Mouse (Mus musculus) limb, embryonic 14.5 days (tissue): Measurements from ENCODE around the gene Il17rc. TPM values are rescaled to one million over a fixed set of nuclear protein-coding genes. Genes with fewer than 3 reads are reported as not detected.

Experiments used
- ATAC-seq: fragments of 200-750 bp; cut with Nextera tagmentation; 2 replicates; pipeline ENCODE4 v1.8.0; 2017; ENCODE audit warnings: low read depth, moderate number of reproducible peaks, moderate TSS enrichment; ENCODE audit not compliant: low FRiP score
- DNase-seq: peaks from one replicate; pipeline ENCODE4 v3.0.0-alpha.2; 2015; ENCODE audit warnings: low spot score
- H3K27ac ChIP-seq: fragments of 300-500 bp; sonication (generic); replicated peaks from 2 replicates; pipeline ENCODE4 v1.5.1; 2014; ENCODE audit warnings: low read depth, mild to moderate bottlenecking, low read length, moderate library complexity, mixed read lengths
- H3K27me3 ChIP-seq: fragments of 300-500 bp; sonication (generic); 2 replicates; pipeline ENCODE4 v1.6.1; 2014; ENCODE audit warnings: low read length, mixed read lengths; ENCODE audit not compliant: control insufficient read depth, insufficient read depth
- H3K36me3 ChIP-seq: fragments of 300-500 bp; sonication (generic); 2 replicates; pipeline ENCODE4 v1.6.1; 2014; ENCODE audit warnings: mild to moderate bottlenecking, low read length, moderate library complexity, mixed read lengths; ENCODE audit not compliant: control insufficient read depth, insufficient read depth
- H3K4me1 ChIP-seq: fragments of 300-500 bp; sonication (generic); 2 replicates; pipeline ENCODE4 v1.6.1; 2014; ENCODE audit warnings: antibody characterized with exemption, low read length, mixed read lengths; ENCODE audit not compliant: control insufficient read depth, insufficient read depth
- H3K4me2 ChIP-seq: fragments of 300-500 bp; sonication (generic); replicated peaks from 2 replicates; pipeline ENCODE4 v1.6.1; 2014; ENCODE audit warnings: low read depth, mild to moderate bottlenecking, low read length, moderate library complexity; ENCODE audit not compliant: severe bottlenecking
- H3K4me3 ChIP-seq: fragments of 300-500 bp; sonication (generic); replicated peaks from 2 replicates; pipeline ENCODE4 v1.5.1; 2014; ENCODE audit warnings: low read length
- H3K9ac ChIP-seq: fragments of 300-500 bp; sonication (generic); 2 replicates; pipeline ENCODE4 v1.6.1; 2014; ENCODE audit warnings: mild to moderate bottlenecking, low read depth, low read length, moderate library complexity; ENCODE audit not compliant: severe bottlenecking
- H3K9me3 ChIP-seq: fragments of 300-500 bp; sonication (generic); 2 replicates; pipeline ENCODE4 v1.6.1; 2016; ENCODE audit warnings: low read length; ENCODE audit not compliant: control insufficient read depth
- POLR2A ChIP-seq: fragments of 200-500 bp; IDR thresholded peaks from 2 replicates; pipeline ENCODE4 v1.8.0; 2012; ENCODE audit warnings: inconsistent platforms, mild to moderate bottlenecking, moderate library complexity, borderline replicate concordance; ENCODE audit not compliant: insufficient read depth, insufficient read length; ENCODE audit errors: extremely low read depth
- WGBS: fragments of 180-500 bp; shearing (Covaris S2); extraction: QIAGEN DNeasy Blood & Tissue Kit; methylation state at CpG from one replicate; pipeline ENCODE4 v1.1.7; 2014; 5-methylcytosine and 5-hydroxymethylcytosine counted together
- polyA plus RNA-seq, 2 experiments: library from polyadenylated mRNA; depleted of rRNA in 1 of 2; stranded (reverse) in 1 of 2; unstranded in 1 of 2; fragments of >200 nt; fragmentation: Nextera tagmentation in 1 of 2; extraction: Ambion mirVana in 1 of 2; gene quantifications; 2 replicates each; pipeline versions ENCODE4 v1.2.1 to v1.2.3; 2012 to 2014

The Il17rc gene
- polyA plus RNA-seq, 2 experiments: 21.5 to 28.2 TPM

GRCm38 (mm10) chr6:113435664-113436205, 35.5 kb upstream of the Il17rc start, which contains the start of gene Cidec:
Gene Cidec (minus strand): TSS chr6:113435760.
- Histone ChIP-seq H3K9ac (no peak within 1 kb of the TSS), H3K4me2 (no peak within 1 kb of the TSS), H3K27ac (no peak within 1 kb of the TSS), H3K9me3 (no peaks in the 10 kb centered on the region), H3K36me3 (no peaks in the 10 kb centered on the region), H3K27me3 (no peaks in the 10 kb centered on the region), H3K4me3 (no peak within 1 kb of the TSS), H3K4me1 (no peaks in the 10 kb centered on the region)
- ATAC-seq: no peak
- no peak for TF ChIP-seq POLR2A
- 81% methylated on average over 9 of the region's 9 CpGs for WGBS
- no peak for DNase-seq

DNA sequence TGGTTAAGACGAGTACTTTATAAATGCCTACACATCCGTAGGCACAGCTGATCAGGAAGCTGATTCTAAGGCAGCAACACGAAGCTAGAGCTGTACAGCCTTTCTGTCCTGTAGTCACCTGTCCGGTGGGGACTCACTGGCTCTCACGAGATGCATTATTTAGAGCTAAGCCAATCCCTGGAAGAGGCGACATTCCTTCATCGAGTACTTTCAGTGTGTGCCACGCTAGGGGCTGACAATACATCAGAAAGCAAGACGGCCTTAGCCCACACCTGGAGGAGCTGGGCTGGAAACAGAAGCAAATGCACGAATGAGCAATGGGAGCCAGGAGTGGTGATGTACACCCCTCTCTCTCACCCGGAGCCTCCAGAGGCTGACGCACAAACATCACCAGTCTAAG, 34.1 kb upstream of the Il17rc start:
- H3K4me2 ChIP-seq: no peak overlapping the region
- H3K9me3 ChIP-seq: no peaks in the 10 kb centered on the region
- TF ChIP-seq POLR2A: no peak
- DNase-seq (no peak), ATAC-seq (no peak)
- H3K9ac ChIP-seq: no peak overlapping the region
- H3K27ac ChIP-seq: no peak overlapping the region
- H3K36me3 ChIP-seq: no peaks in the 10 kb centered on the region
- no peak overlapping the region for H3K4me3 ChIP-seq
- 68% methylated on average over 12 of the region's 12 CpGs for WGBS
- H3K27me3 ChIP-seq: no peaks in the 10 kb centered on the region
- no peaks in the 10 kb centered on the region for H3K4me1 ChIP-seq

DNA sequence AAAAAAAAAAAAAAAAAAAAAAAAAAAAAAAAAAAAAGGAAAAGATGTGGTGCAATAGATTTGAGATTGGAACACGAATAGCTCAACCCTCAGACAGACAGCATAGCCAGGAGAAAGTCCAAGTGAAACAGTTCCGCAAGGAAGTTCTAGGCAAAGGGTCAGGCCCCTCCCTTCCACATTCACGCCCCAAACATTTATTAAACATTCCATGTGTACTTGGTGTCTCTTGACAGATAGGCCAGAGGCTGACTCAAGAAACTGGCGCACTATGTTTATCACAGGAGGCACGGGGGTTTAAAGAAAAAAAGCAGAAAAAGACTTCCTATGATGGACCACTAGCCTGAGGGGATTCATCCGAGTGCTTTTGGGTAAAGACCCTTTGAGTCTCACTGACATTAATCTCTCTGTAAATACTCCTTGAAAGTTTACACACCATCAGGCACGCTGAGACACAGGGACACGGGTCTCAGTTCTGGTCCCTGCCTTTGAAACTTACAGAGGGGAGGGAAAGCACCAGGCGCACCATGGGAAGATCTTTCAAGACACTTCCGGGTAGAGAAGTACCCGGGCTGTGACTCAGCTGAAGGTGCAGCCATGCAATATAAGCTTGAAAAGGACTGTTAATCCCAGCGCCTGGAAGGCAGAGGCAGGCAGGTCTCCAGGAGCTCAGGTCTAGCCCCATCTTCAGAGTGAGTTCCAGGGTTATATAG, 32.4 kb upstream of the Il17rc start:
- Histone ChIP-seq H3K9me3 (no peaks in the 10 kb centered on the region), H3K4me2 (no peak overlapping the region), H3K4me3 (no peak overlapping the region), H3K27me3 (no peaks in the 10 kb centered on the region), H3K36me3 (no peaks in the 10 kb centered on the region), H3K9ac (no peak overlapping the region), H3K4me1 (peaks cover 4% of the 10 kb centered on the region; the same call in 1 of the 2 replicates), H3K27ac (no peak overlapping the region)
- ATAC-seq (no peak), DNase-seq (no peak)
- TF ChIP-seq POLR2A: no peak
- 58% methylated on average over 12 of the region's 12 CpGs for WGBS

DNA sequence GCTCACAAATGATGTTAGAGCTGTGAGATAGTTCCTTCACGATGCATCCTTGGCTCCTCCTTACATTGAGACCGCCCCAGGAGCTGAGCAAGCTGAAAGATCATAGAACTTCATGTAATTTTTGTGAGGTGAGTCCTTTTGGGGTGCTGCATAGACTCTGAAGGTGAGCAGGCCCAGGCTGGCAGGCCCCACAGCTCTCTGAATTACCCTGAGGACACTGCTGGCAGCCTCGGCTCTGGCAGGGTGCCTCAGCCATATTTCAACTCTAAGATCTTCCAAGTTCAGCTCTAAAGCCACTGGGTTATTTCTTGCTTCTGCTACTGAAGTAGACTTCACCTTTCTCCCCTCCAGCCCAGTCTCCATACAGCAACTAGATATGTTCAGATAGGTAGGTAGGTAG, 30.5 kb upstream of the Il17rc start:
- no peak overlapping the region for H3K9ac ChIP-seq
- H3K27me3 ChIP-seq: no peaks in the 10 kb centered on the region
- WGBS: 80% methylated on average over 3 of the region's 3 CpGs
- no peaks in the 10 kb centered on the region for H3K36me3 ChIP-seq
- H3K9me3 ChIP-seq: no peaks in the 10 kb centered on the region
- no peak for TF ChIP-seq POLR2A
- no peak overlapping the region for H3K4me3 ChIP-seq
- DNase-seq (no peak), ATAC-seq (no peak)
- peaks cover 4% of the 10 kb centered on the region; the same call in 1 of the 2 replicates for H3K4me1 ChIP-seq
- H3K27ac ChIP-seq: no peak overlapping the region
- H3K4me2 ChIP-seq: no peak overlapping the region

DNA sequence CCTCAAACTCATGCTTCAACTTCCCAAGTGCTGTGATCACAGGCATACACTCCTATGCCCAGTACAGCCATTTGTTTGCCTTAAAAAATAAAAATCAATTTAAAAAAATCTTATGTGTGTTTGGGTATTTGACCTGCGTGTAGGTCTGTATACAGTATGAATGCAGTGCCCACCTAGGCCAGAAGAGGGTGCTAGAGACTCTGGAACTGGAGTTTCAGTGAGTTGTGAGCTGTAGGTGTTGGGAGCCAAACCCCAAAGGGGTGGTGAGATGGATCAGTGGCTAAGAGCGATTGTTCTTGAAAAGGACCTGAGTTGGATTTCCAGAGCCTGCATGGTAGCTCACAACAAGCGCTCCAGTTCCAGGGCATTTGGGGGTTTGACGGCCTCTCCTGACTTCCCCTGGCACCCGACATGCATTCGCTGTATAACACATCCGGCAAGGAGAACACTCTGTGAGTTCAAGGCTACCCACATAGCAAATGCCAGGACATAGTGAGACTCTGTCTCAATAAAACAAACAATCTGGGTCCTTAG, 30.0 kb upstream of the Il17rc start:
- no peak overlapping the region for H3K4me2 ChIP-seq
- H3K4me1 ChIP-seq: peaks cover 4% of the 10 kb centered on the region; the same call in 1 of the 2 replicates

More for the DNA sequence above, 30.0 kb upstream of the Il17rc start:
- H3K27ac ChIP-seq: no peak overlapping the region
- no peaks in the 10 kb centered on the region for H3K9me3 ChIP-seq
- ATAC-seq (no peak), DNase-seq (peak; percentile 85)
- H3K27me3 ChIP-seq: no peaks in the 10 kb centered on the region
- WGBS: 58% methylated on average over 7 of the region's 7 CpGs
- H3K9ac ChIP-seq: no peak overlapping the region
- TF ChIP-seq POLR2A: no peak
- H3K36me3 ChIP-seq: 0 out of 2 replicates have a peak, but pooled peaks cover under 1% of the 10 kb centered on the region
- H3K4me3 ChIP-seq: no peak overlapping the region
